Mouse (Mus musculus) intestine, embryonic 16.5 days (tissue): ENCODE measurements around the gene 4930404N11Rik. TPM values are rescaled to one million over a fixed set of nuclear protein-coding genes. Genes with fewer than 3 reads are reported as not detected.

Experiments used
- ATAC-seq: fragments of 200-750 bp; cut with Nextera tagmentation; 2 replicates; pipeline ENCODE4 v1.8.0; 2017; ENCODE audit warnings: moderate TSS enrichment, moderate library complexity
- H3K27ac ChIP-seq: fragments of 300-500 bp; sonication (generic); 2 replicates; pipeline ENCODE4 v1.5.1; 2014; ENCODE audit warnings: mild to moderate bottlenecking, low read length
- H3K27me3 ChIP-seq: fragments of 300-500 bp; sonication (generic); replicated peaks from 2 replicates; pipeline ENCODE4 v1.6.1; 2014; ENCODE audit warnings: low read length, control low read depth, mixed read lengths; ENCODE audit not compliant: control insufficient read depth, insufficient read depth
- H3K36me3 ChIP-seq: fragments of 300-500 bp; sonication (generic); 2 replicates; pipeline ENCODE4 v1.6.1; 2014; ENCODE audit warnings: low read length, control low read depth; ENCODE audit not compliant: control insufficient read depth, insufficient read depth
- H3K4me1 ChIP-seq: fragments of 300-500 bp; sonication (generic); 2 replicates; pipeline ENCODE4 v1.6.1; 2014; ENCODE audit warnings: low read length, control low read depth, mixed read lengths; ENCODE audit not compliant: control insufficient read depth, insufficient read depth
- H3K4me2 ChIP-seq: fragments of 300-500 bp; sonication (generic); 2 replicates; pipeline ENCODE4 v1.6.1; 2014; ENCODE audit warnings: low read depth, low read length, control low read depth
- H3K4me3 ChIP-seq: fragments of 300-500 bp; sonication (generic); 2 replicates; pipeline ENCODE4 v1.5.1; 2014; ENCODE audit warnings: mild to moderate bottlenecking, low read length
- H3K9ac ChIP-seq: fragments of 300-500 bp; sonication (generic); 2 replicates; pipeline ENCODE4 v1.6.1; 2014; ENCODE audit warnings: low read depth, low read length
- H3K9me3 ChIP-seq: fragments of 300-500 bp; sonication (generic); 2 replicates; pipeline ENCODE4 v1.6.1; 2016; ENCODE audit warnings: low read length, control low read depth; ENCODE audit not compliant: control insufficient read depth
- WGBS: fragments of 180-500 bp; shearing (Covaris S2); extraction: QIAGEN DNeasy Blood & Tissue Kit; methylation state at CpG from one replicate; pipeline ENCODE4 v1.1.7; 2014; 5-methylcytosine and 5-hydroxymethylcytosine counted together
- microRNA-seq: library from miRNA; unstranded; fragments of <30 nt; microRNA quantifications from one replicate; pipeline ENCODE4, GENCODE M21; 2016
- polyA plus RNA-seq: library from polyadenylated mRNA; unstranded; fragments of >200 nt; fragmentation: Nextera tagmentation; extraction: Ambion mirVana; gene quantifications from 2 replicates; pipeline ENCODE4 v1.2.1, GENCODE M21; 2015

4930404N11Rik gene
- polyA plus RNA-seq, 1 experiment from 2014 or later = 1.4 TPM

DNA sequence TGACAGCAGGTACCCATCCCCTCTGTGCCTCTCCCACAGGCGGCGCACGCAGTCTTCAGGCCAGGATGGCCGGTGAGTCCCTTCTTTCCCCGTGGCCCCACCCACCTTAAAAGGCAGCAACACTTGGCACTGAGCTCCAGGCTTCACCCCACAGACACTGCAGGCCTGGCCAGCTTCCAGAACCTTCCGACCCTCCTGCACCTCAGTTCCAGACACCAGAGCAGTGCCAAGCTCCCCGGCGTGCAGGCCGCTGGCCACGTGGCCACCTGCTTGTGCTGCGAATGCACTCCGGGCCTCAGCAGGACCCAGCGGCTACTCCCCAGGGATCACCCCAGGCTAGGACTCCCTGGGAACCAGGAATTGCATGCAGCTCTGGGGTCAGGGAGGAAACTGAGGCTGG, 52.0 kb downstream of the 4930404N11Rik start:
- H3K36me3 ChIP-seq = peaks cover 24% of the 10 kb centered on the region
- no peak for ATAC-seq
- H3K27me3 ChIP-seq = no peaks in the 10 kb centered on the region
- H3K9me3 ChIP-seq = no peaks in the 10 kb centered on the region
- no peak overlapping the region for H3K4me3 ChIP-seq
- H3K27ac ChIP-seq = no peak overlapping the region
- WGBS = 89% methylated on average over 13 of the region's 13 CpGs
- no peak overlapping the region for H3K4me2 ChIP-seq
- H3K9ac ChIP-seq = no peak overlapping the region
- H3K4me1 ChIP-seq = peaks cover 24% of the 10 kb centered on the region

Small RNA genes lying within 50 kb of the gene (microRNA-seq; reads per million reads assigned to microRNA genes)
- gene Mir6913 = not detected

Other genes starting within 250 kb of the 4930404N11Rik start
- gene Zbtb7a, start 230.6 kb downstream of the 4930404N11Rik start, polyA plus RNA-seq = 46.2 and 47.4 TPM in 2 replicates
- gene Pias4, start 197.9 kb downstream of the 4930404N11Rik start, polyA plus RNA-seq = 52.5 and 54.4 TPM in 2 replicates
- 526 and 531 TPM in 2 replicates for gene Eef2, start 189.2 kb downstream of the 4930404N11Rik start, polyA plus RNA-seq
- 15.4 and 47.6 TPM in 2 replicates for gene Dapk3, start 182.8 kb downstream of the 4930404N11Rik start, polyA plus RNA-seq
- not detected in 2 replicates for gene 4930442H23Rik, start 182.0 kb downstream of the 4930404N11Rik start, polyA plus RNA-seq
- 0.17 TPM in 1 of 2 replicates, not detected in the other for gene Nmrk2, start 163.8 kb downstream of the 4930404N11Rik start, polyA plus RNA-seq
- gene Atcay, start 135.0 kb downstream of the 4930404N11Rik start, polyA plus RNA-seq = 1.4 and 1.5 TPM in 2 replicates
- 7.1 and 8.0 TPM in 2 replicates for gene Zfr2, start 132.7 kb downstream of the 4930404N11Rik start, polyA plus RNA-seq
- gene Matk, start 112.9 kb downstream of the 4930404N11Rik start, polyA plus RNA-seq = 2.0 and 2.3 TPM in 2 replicates
- 240 and 249 TPM in 2 replicates for gene Mrpl54, start 98.9 kb downstream of the 4930404N11Rik start, polyA plus RNA-seq
- 72.2 and 83.1 TPM in 2 replicates for gene Apba3, start 98.9 kb downstream of the 4930404N11Rik start, polyA plus RNA-seq
- gene Tjp3, start 74.2 kb downstream of the 4930404N11Rik start, polyA plus RNA-seq = 53.2 and 56.6 TPM in 2 replicates
- gene Pip5k1c, start 72.9 kb downstream of the 4930404N11Rik start, polyA plus RNA-seq = 35.4 and 40.5 TPM in 2 replicates
- 28.7 and 29.0 TPM in 2 replicates for gene Cactin, start 44.7 kb downstream of the 4930404N11Rik start, polyA plus RNA-seq
- 21.2 and 21.3 TPM in 2 replicates for gene Tbxa2r, start 37.1 kb downstream of the 4930404N11Rik start, polyA plus RNA-seq
- gene Gipc3, start 22.6 kb downstream of the 4930404N11Rik start, polyA plus RNA-seq = 0.06 and 0.12 TPM in 2 replicates
- 69.0 and 71.4 TPM in 2 replicates for gene Hmg20b, start 15.3 kb downstream of the 4930404N11Rik start, polyA plus RNA-seq
- 21.6 and 32.4 TPM in 2 replicates for gene Mfsd12, start 8.3 kb downstream of the 4930404N11Rik start, polyA plus RNA-seq
- 73.2 and 78.7 TPM in 2 replicates for gene Fzr1, start 12.7 kb upstream of the 4930404N11Rik start, polyA plus RNA-seq
- 102 and 109 TPM in 2 replicates for gene Dohh, start 18.6 kb upstream of the 4930404N11Rik start, polyA plus RNA-seq
- 2.9 and 3.7 TPM in 2 replicates for gene Gm48551, start 18.6 kb upstream of the 4930404N11Rik start, polyA plus RNA-seq
- 0.55 and 1.8 TPM in 2 replicates for gene Gm48552, start 23.2 kb upstream of the 4930404N11Rik start, polyA plus RNA-seq
- gene Smim24, start 27.2 kb upstream of the 4930404N11Rik start, polyA plus RNA-seq = 426 and 504 TPM in 2 replicates
- gene Nfic, start 89.8 kb upstream of the 4930404N11Rik start, polyA plus RNA-seq = 49.8 and 55.8 TPM in 2 replicates
- gene Celf5, start 116.9 kb upstream of the 4930404N11Rik start, polyA plus RNA-seq = 1.4 and 1.5 TPM in 2 replicates
- 126 and 137 TPM in 2 replicates for gene Ncln, start 130.6 kb upstream of the 4930404N11Rik start, polyA plus RNA-seq
- 0.86 and 0.99 TPM in 2 replicates for gene S1pr4, start 134.3 kb upstream of the 4930404N11Rik start, polyA plus RNA-seq
- gene Gna15, start 158.4 kb upstream of the 4930404N11Rik start, polyA plus RNA-seq = 1.1 and 1.5 TPM in 2 replicates
- 296 and 339 TPM in 2 replicates for gene Gna11, start 179.4 kb upstream of the 4930404N11Rik start, polyA plus RNA-seq
- gene Aes, start 193.7 kb upstream of the 4930404N11Rik start, polyA plus RNA-seq = 473 and 518 TPM in 2 replicates
- gene Tle2, start 208.7 kb upstream of the 4930404N11Rik start, polyA plus RNA-seq = 12.6 and 13.6 TPM in 2 replicates
- gene Tle6, start 235.3 kb upstream of the 4930404N11Rik start, polyA plus RNA-seq = 21.0 and 22.7 TPM in 2 replicates
- gene BC025920, start 240.5 kb upstream of the 4930404N11Rik start, polyA plus RNA-seq = 0.61 and 1.2 TPM in 2 replicates